Mouse (Mus musculus): ENCODE measurements around the gene BC005537. TPM values are rescaled to one million over a fixed set of nuclear protein-coding genes. Genes with fewer than 3 reads are reported as not detected.

The BC005537 gene
- polyA plus RNA-seq, 1 experiment from 2014 or later = 18.3 TPM

GRCm38 (mm10) chr13:24844983-24845955, 43.8 kb downstream of the BC005537 start, which contains the start of gene D130043K22Rik:
Gene D130043K22Rik (plus strand): TSS chr13:24845135.
- no peak within 1 kb of the TSS for H3K9ac ChIP-seq (ENCODE audit: low read depth, low read length)
- ATAC-seq (replicated peaks; ENCODE audit: low FRiP score) (peak; percentile 57), DNase-seq (ENCODE audit: low spot score) (peak; percentile 66)
- no peaks in the 10 kb centered on the region for H3K9me3 ChIP-seq (ENCODE audit: control insufficient read depth, low read length)
- H3K27ac ChIP-seq (ENCODE audit: low read depth, low read length) = no peak within 1 kb of the TSS
- peak within 1 kb of the TSS; percentile 40 for H3K4me3 ChIP-seq (ENCODE audit: low read depth, low read length)
- 17% methylated on average over 40 of the region's 40 CpGs for WGBS
- no peaks in the 10 kb centered on the region for H3K36me3 ChIP-seq (ENCODE audit: control insufficient read depth, insufficient read depth, low read length)
- 0 out of 2 replicates have a peak, but pooled peaks cover 4% of the 10 kb centered on the region for H3K4me1 ChIP-seq (replicated peaks; ENCODE audit: control insufficient read depth, insufficient read depth, low read length)
- H3K27me3 ChIP-seq (replicated peaks; ENCODE audit: control insufficient read depth, insufficient read depth, low read length) = no peaks in the 10 kb centered on the region
- peak within 1 kb of the TSS; percentile 67 for H3K4me2 ChIP-seq

DNA sequence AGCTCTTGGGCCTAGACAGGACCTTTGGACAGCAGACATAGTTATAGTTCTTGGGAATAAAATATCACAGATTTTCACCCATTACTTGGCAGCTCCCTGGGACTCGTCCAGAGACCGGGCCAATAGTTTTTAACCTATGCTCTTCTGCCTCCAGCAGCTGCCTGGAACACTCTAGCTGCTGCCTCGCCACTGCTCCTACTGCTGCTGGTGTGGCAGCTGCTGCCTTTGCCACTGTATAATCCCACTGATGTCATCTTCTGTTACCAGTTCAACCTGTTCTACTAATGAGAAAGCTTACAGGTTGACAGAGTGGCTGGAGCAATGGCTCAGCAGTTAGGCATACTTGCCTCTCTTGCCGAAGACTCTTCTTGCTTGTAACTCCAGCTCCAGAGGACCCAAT, 47.9 kb downstream of the BC005537 start:
- Histone ChIP-seq H3K27ac (ENCODE audit: low read depth, low read length) (no peak overlapping the region), H3K4me2 (no peak overlapping the region), H3K9ac (ENCODE audit: low read depth, low read length) (no peak overlapping the region), H3K27me3 (replicated peaks; ENCODE audit: control insufficient read depth, insufficient read depth, low read length) (no peaks in the 10 kb centered on the region), H3K36me3 (ENCODE audit: control insufficient read depth, insufficient read depth, low read length) (no peaks in the 10 kb centered on the region), H3K9me3 (ENCODE audit: control insufficient read depth, low read length) (no peaks in the 10 kb centered on the region), H3K4me3 (ENCODE audit: low read depth, low read length) (no peak overlapping the region), H3K4me1 (replicated peaks; ENCODE audit: control insufficient read depth, insufficient read depth, low read length) (0 out of 2 replicates have a peak, but pooled peaks cover 4% of the 10 kb centered on the region)
- no peak for ATAC-seq (replicated peaks; ENCODE audit: low FRiP score)
- no peak for DNase-seq (ENCODE audit: low spot score)
- 80% methylated on average over 4 of the region's 4 CpGs for WGBS

DNA sequence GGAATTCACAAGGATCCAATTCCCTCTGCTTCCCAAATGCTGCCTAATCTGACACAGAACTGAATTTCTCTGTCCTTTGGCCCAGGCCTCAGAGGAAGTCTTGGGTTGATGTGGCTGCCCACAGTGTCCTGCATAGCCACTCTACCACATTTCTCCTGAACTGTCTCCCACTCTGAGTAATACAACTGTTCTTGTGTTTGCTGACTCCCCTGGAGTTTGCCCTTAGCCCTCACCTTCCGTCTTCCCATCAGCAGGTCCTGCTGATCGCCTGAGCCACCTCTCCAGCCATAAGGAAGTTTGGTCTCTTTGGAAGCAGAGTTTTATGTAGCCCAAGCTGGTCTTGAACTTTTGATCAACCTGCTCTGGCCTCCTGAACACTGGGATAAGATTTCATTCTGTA, 50.5 kb downstream of the BC005537 start:
- H3K9me3 ChIP-seq (ENCODE audit: control insufficient read depth, low read length) = no peaks in the 10 kb centered on the region
- H3K4me3 ChIP-seq (ENCODE audit: low read depth, low read length) = no peak overlapping the region
- no peak overlapping the region for H3K27ac ChIP-seq (ENCODE audit: low read depth, low read length)
- DNase-seq (ENCODE audit: low spot score) (no peak), ATAC-seq (replicated peaks; ENCODE audit: low FRiP score) (no peak)
- no peaks in the 10 kb centered on the region for H3K36me3 ChIP-seq (ENCODE audit: control insufficient read depth, insufficient read depth, low read length)
- H3K4me1 ChIP-seq (replicated peaks; ENCODE audit: control insufficient read depth, insufficient read depth, low read length) = no peaks in the 10 kb centered on the region
- no peak overlapping the region for H3K9ac ChIP-seq (ENCODE audit: low read depth, low read length)
- 77% methylated on average over 2 of the region's 2 CpGs for WGBS
- H3K4me2 ChIP-seq = no peak overlapping the region
- no peaks in the 10 kb centered on the region for H3K27me3 ChIP-seq (replicated peaks; ENCODE audit: control insufficient read depth, insufficient read depth, low read length)

DNA sequence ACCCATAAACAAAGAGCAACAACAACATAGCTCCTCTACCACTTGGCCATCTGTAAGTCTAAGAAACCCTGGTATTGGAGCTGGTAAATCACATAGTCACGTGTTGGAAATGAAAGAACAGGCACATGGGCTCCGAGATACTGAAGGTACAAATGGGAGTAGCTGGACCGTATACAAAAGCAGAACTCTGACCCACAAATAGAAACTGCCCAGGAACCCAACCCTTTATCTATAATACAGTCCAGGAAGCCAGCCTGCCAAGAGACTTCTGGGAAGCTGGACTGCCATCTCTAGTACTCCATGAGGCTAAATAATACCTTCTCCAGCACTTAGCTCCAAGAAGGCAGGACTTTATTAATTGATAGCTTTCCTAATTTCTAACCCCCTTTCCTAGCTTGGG, 51.1 kb downstream of the BC005537 start:
- DNase-seq (ENCODE audit: low spot score) = no peak
- WGBS = 58% methylated on average over 3 of the region's 3 CpGs
- no peak overlapping the region for H3K4me2 ChIP-seq

DNA sequence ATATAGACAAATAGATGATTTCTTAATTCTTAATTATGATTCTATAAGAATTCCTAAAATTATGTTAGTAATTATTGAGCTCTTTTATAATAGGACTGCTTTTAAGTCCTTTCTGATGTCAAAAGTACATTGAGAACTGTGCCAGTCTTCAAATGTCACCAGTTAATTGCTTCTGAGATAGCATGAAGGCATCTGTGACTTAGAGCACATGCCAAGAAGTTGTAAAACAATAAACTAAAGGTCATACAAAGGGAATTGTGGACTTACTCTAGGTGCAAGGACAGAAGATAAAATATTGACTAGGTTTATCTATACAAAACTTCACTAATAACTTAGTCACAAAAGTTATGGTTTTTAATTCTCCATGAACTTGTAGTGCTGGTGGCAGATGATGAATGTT, 57.7 kb downstream of the BC005537 start:
- ATAC-seq (replicated peaks; ENCODE audit: low FRiP score) (no peak), DNase-seq (ENCODE audit: low spot score) (no peak)
- H3K36me3 ChIP-seq (ENCODE audit: control insufficient read depth, insufficient read depth, low read length) = no peaks in the 10 kb centered on the region

More for the DNA sequence above, 51.1 kb downstream of the BC005537 start:
- Histone ChIP-seq H3K27ac (ENCODE audit: low read depth, low read length) (no peak overlapping the region), H3K9ac (ENCODE audit: low read depth, low read length) (no peak overlapping the region), H3K9me3 (ENCODE audit: control insufficient read depth, low read length) (no peaks in the 10 kb centered on the region), H3K4me3 (ENCODE audit: low read depth, low read length) (no peak overlapping the region), H3K4me1 (replicated peaks; ENCODE audit: control insufficient read depth, insufficient read depth, low read length) (no peaks in the 10 kb centered on the region), H3K27me3 (replicated peaks; ENCODE audit: control insufficient read depth, insufficient read depth, low read length) (no peaks in the 10 kb centered on the region), H3K36me3 (ENCODE audit: control insufficient read depth, insufficient read depth, low read length) (no peaks in the 10 kb centered on the region)
- ATAC-seq (replicated peaks; ENCODE audit: low FRiP score) = no peak

GRCm38 (mm10) chr13:24861084-24861483, 59.6 kb downstream of the BC005537 start:
- Histone ChIP-seq H3K36me3 (ENCODE audit: control insufficient read depth, insufficient read depth, low read length) (no peaks in the 10 kb centered on the region), H3K4me1 (replicated peaks; ENCODE audit: control insufficient read depth, insufficient read depth, low read length) (no peaks in the 10 kb centered on the region), H3K27me3 (replicated peaks; ENCODE audit: control insufficient read depth, insufficient read depth, low read length) (no peaks in the 10 kb centered on the region), H3K9me3 (ENCODE audit: control insufficient read depth, low read length) (no peaks in the 10 kb centered on the region), H3K4me3 (ENCODE audit: low read depth, low read length) (no peak overlapping the region), H3K27ac (ENCODE audit: low read depth, low read length) (no peak overlapping the region), H3K4me2 (no peak overlapping the region), H3K9ac (ENCODE audit: low read depth, low read length) (no peak overlapping the region)
- DNase-seq (ENCODE audit: low spot score) (no peak), ATAC-seq (replicated peaks; ENCODE audit: low FRiP score) (no peak)
- WGBS = 54% methylated on average over 12 of the region's 12 CpGs

More for the DNA sequence above, 57.7 kb downstream of the BC005537 start:
- no peak overlapping the region for H3K4me3 ChIP-seq (ENCODE audit: low read depth, low read length)
- no peaks in the 10 kb centered on the region for H3K9me3 ChIP-seq (ENCODE audit: control insufficient read depth, low read length)
- H3K27ac ChIP-seq (ENCODE audit: low read depth, low read length) = no peak overlapping the region
- no peak overlapping the region for H3K4me2 ChIP-seq
- no peak overlapping the region for H3K9ac ChIP-seq (ENCODE audit: low read depth, low read length)
- H3K27me3 ChIP-seq (replicated peaks; ENCODE audit: control insufficient read depth, insufficient read depth, low read length) = no peaks in the 10 kb centered on the region
- H3K4me1 ChIP-seq (replicated peaks; ENCODE audit: control insufficient read depth, insufficient read depth, low read length) = no peaks in the 10 kb centered on the region

GRCm38 (mm10) chr13:24862021-24862420, 60.6 kb downstream of the BC005537 start:
- Histone ChIP-seq H3K9ac (ENCODE audit: low read depth, low read length) (no peak overlapping the region), H3K4me1 (replicated peaks; ENCODE audit: control insufficient read depth, insufficient read depth, low read length) (no peaks in the 10 kb centered on the region; the same call in 1 of the 2 replicates), H3K27me3 (replicated peaks; ENCODE audit: control insufficient read depth, insufficient read depth, low read length) (no peaks in the 10 kb centered on the region), H3K9me3 (ENCODE audit: control insufficient read depth, low read length) (no peaks in the 10 kb centered on the region), H3K4me3 (ENCODE audit: low read depth, low read length) (no peak overlapping the region), H3K27ac (ENCODE audit: low read depth, low read length) (no peak overlapping the region), H3K36me3 (ENCODE audit: control insufficient read depth, insufficient read depth, low read length) (no peaks in the 10 kb centered on the region), H3K4me2 (no peak overlapping the region)
- DNase-seq (ENCODE audit: low spot score) (no peak), ATAC-seq (replicated peaks; ENCODE audit: low FRiP score) (no peak)
- 78% methylated on average over 7 of the region's 7 CpGs for WGBS

GRCm38 (mm10) chr13:24862520-24862919, 61.1 kb downstream of the BC005537 start:
- DNase-seq (ENCODE audit: low spot score) = no peak
- 48% methylated on average over 7 of the region's 7 CpGs for WGBS
- ATAC-seq (replicated peaks; ENCODE audit: low FRiP score) = no peak
- Histone ChIP-seq H3K4me2 (no peak overlapping the region), H3K9me3 (ENCODE audit: control insufficient read depth, low read length) (no peaks in the 10 kb centered on the region), H3K9ac (ENCODE audit: low read depth, low read length) (no peak overlapping the region), H3K27ac (ENCODE audit: low read depth, low read length) (no peak overlapping the region), H3K27me3 (replicated peaks; ENCODE audit: control insufficient read depth, insufficient read depth, low read length) (no peaks in the 10 kb centered on the region), H3K4me1 (replicated peaks; ENCODE audit: control insufficient read depth, insufficient read depth, low read length) (no peaks in the 10 kb centered on the region; the same call in 1 of the 2 replicates), H3K4me3 (ENCODE audit: low read depth, low read length) (no peak overlapping the region), H3K36me3 (ENCODE audit: control insufficient read depth, insufficient read depth, low read length) (no peaks in the 10 kb centered on the region)
